Mouse (Mus musculus) brown adipose tissue, adult 24 weeks (tissue): ENCODE data around the gene Olfr1448. TPM values are rescaled to one million over a fixed set of nuclear protein-coding genes. Genes with fewer than 3 reads are reported as not detected.
"Not testable (repeated sequence)": the region's sequence is repeated elsewhere in the genome, so short reads cannot be mapped to it uniquely, and the experiment has no call there.

Experiments used
- H3K27ac ChIP-seq: fragments of 200-500 bp; replicated peaks from 2 replicates; pipeline ENCODE4 v1.5.1; 2012; ENCODE audit warnings: low read depth, mild to moderate bottlenecking, low read length
- H3K4me1 ChIP-seq: fragments of 200-500 bp; 2 replicates; pipeline ENCODE4 v1.6.1; 2012; ENCODE audit warnings: low read length, mixed read lengths; ENCODE audit not compliant: control insufficient read depth, insufficient read depth, insufficient read length
- H3K4me3 ChIP-seq: fragments of 200-500 bp; 2 replicates; pipeline ENCODE4 v1.5.1; 2012; ENCODE audit warnings: low read depth, mild to moderate bottlenecking, low read length, moderate library complexity; ENCODE audit not compliant: insufficient read depth
- polyA plus RNA-seq: library from polyadenylated mRNA; stranded (reverse); fragments of >200 nt; gene quantifications from 2 replicates; pipeline ENCODE4 v1.2.4, GENCODE M21; 2012; ENCODE audit not compliant: missing spikeins, insufficient read depth, insufficient read length

The Olfr1448 gene
- not detected in 2 replicates for polyA plus RNA-seq

DNA sequence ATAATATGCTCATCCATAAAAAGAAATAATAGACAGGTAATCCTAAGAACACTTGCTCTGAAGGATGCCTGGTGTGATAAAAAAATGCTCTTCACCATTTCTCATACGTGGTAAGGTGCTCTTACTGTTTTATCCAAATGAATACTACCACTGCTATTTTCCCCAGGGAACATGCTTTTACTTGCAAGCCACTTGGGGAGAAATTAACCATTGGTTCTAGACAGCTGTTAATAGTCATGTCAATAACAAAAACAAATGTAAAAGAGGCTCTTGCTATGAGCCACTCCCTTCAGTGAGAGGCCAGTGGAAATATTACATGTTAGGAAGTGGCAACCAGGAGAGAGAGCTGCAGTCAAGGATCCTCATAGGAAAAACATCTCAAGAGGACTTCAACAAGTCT lies at the start of gene Olfr1448:
TSS of gene Olfr1448 (minus strand) at position 101 of the 400 bp plus-strand sequence.
- Histone ChIP-seq H3K4me3 (no peak within 1 kb of the TSS), H3K27ac (no peak within 1 kb of the TSS), H3K4me1 (no peaks in the 10 kb centered on the region)

DNA sequence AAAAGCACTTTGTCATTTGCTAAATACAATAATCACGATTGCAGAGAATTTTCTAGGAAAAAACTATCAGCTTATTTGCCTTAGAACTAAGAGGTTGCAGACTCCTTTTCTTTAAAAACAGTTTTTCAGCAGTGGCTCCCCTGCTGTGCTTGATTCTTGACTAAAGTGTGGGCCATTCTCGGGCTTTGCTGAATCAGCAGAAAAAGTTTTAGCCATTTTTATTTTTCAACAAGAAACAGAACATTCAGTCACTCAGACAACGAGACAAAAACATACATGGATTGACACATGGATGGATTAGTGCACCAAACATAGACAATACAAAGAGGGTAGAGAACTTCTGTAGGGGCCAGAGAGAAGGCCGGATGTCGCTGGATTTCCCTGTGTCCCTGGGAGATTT lies 45.9 kb upstream of the Olfr1448 start:
- not testable (repeated sequence) for H3K4me1 ChIP-seq, H3K27ac ChIP-seq, H3K4me3 ChIP-seq

DNA sequence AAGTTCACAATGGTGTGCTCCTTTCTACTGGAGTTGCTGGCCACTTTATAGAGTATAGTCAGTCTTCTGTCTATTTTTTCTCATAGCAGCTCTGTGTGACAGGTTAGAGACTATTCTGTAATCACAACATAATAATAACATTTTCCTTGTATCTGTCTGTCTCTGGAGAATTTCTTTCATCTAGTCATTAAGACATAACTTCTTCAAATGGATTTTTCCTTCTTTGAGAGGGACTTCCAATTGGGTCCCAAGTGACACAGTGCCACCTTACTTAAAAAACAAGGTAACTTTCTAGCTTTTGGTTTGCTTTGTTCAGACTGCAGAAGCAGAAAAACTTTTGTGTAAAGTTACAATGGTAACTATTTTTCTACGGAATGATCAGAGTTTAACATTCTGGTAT lies 25.7 kb upstream of the Olfr1448 start, which contains the start of gene Olfr1450:
TSS of gene Olfr1450 (plus strand) at position 301 of the 400 bp plus-strand sequence.
- H3K4me3 ChIP-seq = no peak within 1 kb of the TSS

GRCm38 (mm10) chr19:12930540-12930939 lies 6.3 kb upstream of the Olfr1448 start, which contains the start of gene Olfr1449:
Gene Olfr1449, plus strand, starts transcription at chr19:12930840.
- Histone ChIP-seq H3K27ac (no peak within 1 kb of the TSS), H3K4me3 (no peak within 1 kb of the TSS), H3K4me1 (no peaks in the 10 kb centered on the region)

More for the DNA sequence above, 25.7 kb upstream of the Olfr1448 start, which contains the start of gene Olfr1450:
- H3K4me1 ChIP-seq = no peaks in the 10 kb centered on the region
- H3K27ac ChIP-seq = no peak within 1 kb of the TSS

- Histone ChIP-seq H3K4me3 (no peak within 1 kb of the TSS), H3K4me1 (no peaks in the 10 kb centered on the region), H3K27ac (no peak within 1 kb of the TSS)
Measured at GRCm38 (mm10) chr19:12903643-12904042, 20.6 kb downstream of the Olfr1448 start, which contains the start of gene Olfr1447. Gene Olfr1447, minus strand, starts transcription at chr19:12903743.

DNA sequence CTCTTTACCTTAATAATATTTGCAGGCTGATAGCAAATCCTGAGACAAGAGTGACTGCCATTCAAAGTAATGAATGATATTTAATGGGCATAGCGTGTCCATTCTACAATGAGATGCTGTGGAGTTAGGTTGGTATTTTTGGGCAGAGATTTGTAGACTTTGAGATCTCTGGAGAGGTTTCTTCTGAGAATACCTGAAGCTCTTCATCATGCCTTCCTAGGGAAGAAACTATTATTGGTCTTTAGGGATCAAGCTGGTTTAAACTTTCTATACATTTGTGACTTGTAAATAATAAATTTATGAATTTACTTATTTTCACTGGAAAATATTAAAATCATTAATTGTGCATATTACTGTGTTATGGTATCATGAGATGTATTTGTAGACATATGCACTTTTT lies 30.8 kb downstream of the Olfr1448 start, which contains the start of gene Olfr1446:
TSS of gene Olfr1446 (minus strand) at position 101 of the 400 bp plus-strand sequence.
- no peak within 1 kb of the TSS for H3K27ac ChIP-seq
- H3K4me1 ChIP-seq = no peaks in the 10 kb centered on the region
- no peak within 1 kb of the TSS for H3K4me3 ChIP-seq

- no peak within 1 kb of the TSS for H3K27ac ChIP-seq
- no peak within 1 kb of the TSS for H3K4me3 ChIP-seq
- no peaks in the 10 kb centered on the region for H3K4me1 ChIP-seq
Measured at GRCm38 (mm10) chr19:12883555-12883954, 40.7 kb downstream of the Olfr1448 start, which contains the start of gene Olfr1445. Gene Olfr1445, plus strand, starts transcription at chr19:12883855.

Other genes starting within 250 kb of the Olfr1448 start
- not detected in 2 replicates for gene Olfr1443, start 246.3 kb downstream of the Olfr1448 start, polyA plus RNA-seq
- not detected in 2 replicates for gene Keg1, start 228.6 kb downstream of the Olfr1448 start, polyA plus RNA-seq
- 1.8 and 2.6 TPM in 2 replicates for gene Cntf, start 158.8 kb downstream of the Olfr1448 start, polyA plus RNA-seq
- 109 and 111 TPM in 2 replicates for gene Zfp91, start 128.3 kb downstream of the Olfr1448 start, polyA plus RNA-seq
- 0.67 and 1.2 TPM in 2 replicates for gene Lpxn, start 128.2 kb downstream of the Olfr1448 start, polyA plus RNA-seq
- not detected in 2 replicates for gene Gm5244, start 77.7 kb downstream of the Olfr1448 start, polyA plus RNA-seq
- not detected in 2 replicates for gene Olfr1444, start 67.1 kb downstream of the Olfr1448 start, polyA plus RNA-seq
- gene Olfr1445, start 40.6 kb downstream of the Olfr1448 start, polyA plus RNA-seq = not detected in 2 replicates
- not detected in 2 replicates for gene Olfr1446, start 30.9 kb downstream of the Olfr1448 start, polyA plus RNA-seq
- not detected in 2 replicates for gene Olfr1447, start 20.7 kb downstream of the Olfr1448 start, polyA plus RNA-seq
- not detected in 2 replicates for gene Olfr1449, start 6.4 kb upstream of the Olfr1448 start, polyA plus RNA-seq
- gene Olfr1450, start 25.8 kb upstream of the Olfr1448 start, polyA plus RNA-seq = not detected in 2 replicates
- gene Olfr1451, start 70.6 kb upstream of the Olfr1448 start, polyA plus RNA-seq = not detected in 2 replicates
- not detected in 2 replicates for gene Olfr1453, start 103.9 kb upstream of the Olfr1448 start, polyA plus RNA-seq
- gene Olfr1454, start 136.2 kb upstream of the Olfr1448 start, polyA plus RNA-seq = not detected in 2 replicates
- gene Olfr1457, start 173.5 kb upstream of the Olfr1448 start, polyA plus RNA-seq = not detected in 2 replicates
- gene Olfr1458, start 182.4 kb upstream of the Olfr1448 start, polyA plus RNA-seq = not detected in 2 replicates
- gene Olfr1459, start 225.1 kb upstream of the Olfr1448 start, polyA plus RNA-seq = not detected in 2 replicates
- gene Olfr1461, start 238.6 kb upstream of the Olfr1448 start, polyA plus RNA-seq = not detected in 2 replicates